Mouse (Mus musculus) limb, embryonic 13.5 days (tissue): Measurements from ENCODE around the gene 5730522E02Rik. TPM values are rescaled to one million over a fixed set of nuclear protein-coding genes. Genes with fewer than 3 reads are reported as not detected.
A peak's percentile ranks its signal among the peaks of the same experiment; 100 is the strongest.

Source experiments
- ATAC-seq: fragments of 200-750 bp; cut with Nextera tagmentation; 2 replicates; pipeline ENCODE4 v1.8.0; 2017; ENCODE audit warnings: low read depth, moderate number of reproducible peaks, moderate TSS enrichment; ENCODE audit not compliant: low FRiP score
- H3K27ac ChIP-seq: fragments of 300-500 bp; sonication (generic); 2 replicates; pipeline ENCODE4 v1.5.1; 2015; ENCODE audit warnings: inconsistent platforms, mild to moderate bottlenecking, moderate library complexity
- H3K27me3 ChIP-seq: fragments of 300-500 bp; sonication (generic); 2 replicates; pipeline ENCODE4 v1.6.1; 2015; ENCODE audit warnings: mild to moderate bottlenecking, inconsistent platforms
- H3K36me3 ChIP-seq: fragments of 300-500 bp; sonication (generic); 2 replicates; pipeline ENCODE4 v1.6.1; 2015; ENCODE audit warnings: inconsistent platforms, mild to moderate bottlenecking, moderate library complexity
- H3K4me1 ChIP-seq: fragments of 300-500 bp; sonication (generic); 2 replicates; pipeline ENCODE4 v1.6.1; 2015; ENCODE audit warnings: inconsistent platforms
- H3K4me2 ChIP-seq: fragments of 300-500 bp; sonication (generic); replicated peaks from 2 replicates; pipeline ENCODE4 v1.6.1; 2015; ENCODE audit warnings: inconsistent platforms, mild to moderate bottlenecking, moderate library complexity
- H3K4me3 ChIP-seq: fragments of 300-500 bp; sonication (generic); 2 replicates; pipeline ENCODE4 v1.5.1; 2015; ENCODE audit warnings: moderate library complexity, mild to moderate bottlenecking, inconsistent platforms
- H3K9ac ChIP-seq: fragments of 300-500 bp; sonication (generic); 2 replicates; pipeline ENCODE4 v1.6.1; 2015; ENCODE audit warnings: mild to moderate bottlenecking, inconsistent platforms
- H3K9me3 ChIP-seq: fragments of 300-500 bp; sonication (generic); 2 replicates; pipeline ENCODE4 v1.6.1; 2016; ENCODE audit warnings: inconsistent platforms
- WGBS: fragments of 180-500 bp; shearing (Covaris S2); methylation state at CpG from one replicate; pipeline ENCODE4 v1.1.7; 2015; 5-methylcytosine and 5-hydroxymethylcytosine counted together
- polyA plus RNA-seq: library from polyadenylated mRNA; unstranded; fragments of >200 nt; fragmentation: Nextera tagmentation; extraction: Ambion mirVana; gene quantifications from 2 replicates; pipeline ENCODE4 v1.2.1, GENCODE M21; 2015

The 5730522E02Rik gene
- polyA plus RNA-seq, 1 experiment from 2014 or later = 8.4 TPM

- H3K9me3 ChIP-seq = no peaks in the 10 kb centered on the region
- 84% methylated on average over 5 of the region's 5 CpGs for WGBS
- H3K4me1 ChIP-seq = no peaks in the 10 kb centered on the region
- no peak overlapping the region for H3K27ac ChIP-seq
- no peaks in the 10 kb centered on the region for H3K27me3 ChIP-seq
- H3K36me3 ChIP-seq = no peaks in the 10 kb centered on the region
- H3K9ac ChIP-seq = no peak overlapping the region
- ATAC-seq = no peak
- no peak overlapping the region for H3K4me2 ChIP-seq
- no peak overlapping the region for H3K4me3 ChIP-seq
Observed at GRCm38 (mm10) chr11:25941504-25941903, 269.1 kb downstream of the 5730522E02Rik start.

DNA sequence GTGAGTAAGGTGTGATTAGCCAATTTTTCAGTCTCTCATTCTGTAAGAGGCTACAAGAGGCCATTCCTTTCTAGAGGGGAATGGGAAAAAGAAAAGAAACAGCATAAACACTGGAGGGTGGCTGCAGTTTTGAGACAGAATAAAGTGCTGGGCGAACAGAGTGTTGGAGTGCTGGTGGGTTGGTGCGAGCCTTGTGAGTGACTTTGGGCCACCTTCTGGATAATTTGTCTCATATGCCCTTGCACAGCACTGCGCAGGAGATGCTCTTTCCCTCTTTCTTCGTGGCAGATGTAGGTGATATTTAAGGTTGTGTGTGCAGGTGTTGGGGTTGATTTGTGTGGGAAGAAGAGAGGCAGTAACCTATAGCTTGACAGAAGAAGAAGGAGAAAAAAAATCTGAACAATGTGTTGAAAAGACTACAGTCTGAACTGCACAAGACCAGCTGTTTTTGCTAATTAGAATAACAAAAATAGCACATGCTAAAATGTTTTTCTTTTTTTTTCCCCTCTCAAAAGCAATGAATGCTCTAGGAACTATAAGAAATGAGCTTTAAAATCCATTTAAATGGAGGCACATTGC is 269.8 kb downstream of the 5730522E02Rik start:
- Histone ChIP-seq H3K4me2 (no peak overlapping the region), H3K4me3 (no peak overlapping the region), H3K4me1 (no peaks in the 10 kb centered on the region), H3K27me3 (no peaks in the 10 kb centered on the region), H3K36me3 (no peaks in the 10 kb centered on the region), H3K9me3 (no peaks in the 10 kb centered on the region), H3K9ac (no peak overlapping the region), H3K27ac (no peak overlapping the region)
- no peak for ATAC-seq
- 59% methylated on average over 4 of the region's 4 CpGs for WGBS

GRCm38 (mm10) chr11:25926267-25926666 is 284.3 kb downstream of the 5730522E02Rik start:
- no peak overlapping the region for H3K9ac ChIP-seq
- H3K27me3 ChIP-seq = no peaks in the 10 kb centered on the region
- no peak overlapping the region for H3K4me2 ChIP-seq
- no peak for ATAC-seq
- no peak overlapping the region for H3K4me3 ChIP-seq
- H3K4me1 ChIP-seq = no peaks in the 10 kb centered on the region
- WGBS = 89% methylated on average over 2 of the region's 2 CpGs
- no peaks in the 10 kb centered on the region for H3K9me3 ChIP-seq
- no peak overlapping the region for H3K27ac ChIP-seq
- H3K36me3 ChIP-seq = no peaks in the 10 kb centered on the region

DNA sequence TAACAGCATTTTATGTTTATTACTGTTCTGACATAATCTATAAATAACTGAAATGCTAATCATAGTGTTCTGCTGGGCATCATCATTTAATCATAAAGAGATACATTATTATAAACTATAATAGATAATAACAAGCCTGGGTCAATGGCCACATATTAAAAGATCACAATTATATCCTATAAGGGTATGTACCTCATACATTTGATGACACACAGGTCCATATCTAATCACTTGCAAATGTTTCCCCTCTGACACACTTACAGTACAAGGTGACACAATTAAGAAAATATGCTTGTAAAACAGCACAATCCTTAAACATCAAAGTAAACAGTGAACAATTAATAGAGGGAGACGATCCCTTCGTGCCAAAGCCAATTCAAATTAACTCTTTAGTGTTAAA is 308.2 kb downstream of the 5730522E02Rik start:
- Histone ChIP-seq H3K9me3 (no peaks in the 10 kb centered on the region), H3K9ac (no peak overlapping the region), H3K4me3 (no peak overlapping the region), H3K4me2 (no peak overlapping the region), H3K27ac (no peak overlapping the region), H3K27me3 (no peaks in the 10 kb centered on the region), H3K36me3 (no peaks in the 10 kb centered on the region), H3K4me1 (no peaks in the 10 kb centered on the region)
- ATAC-seq = no peak
- 46% methylated on average over 2 of the region's 2 CpGs for WGBS

DNA sequence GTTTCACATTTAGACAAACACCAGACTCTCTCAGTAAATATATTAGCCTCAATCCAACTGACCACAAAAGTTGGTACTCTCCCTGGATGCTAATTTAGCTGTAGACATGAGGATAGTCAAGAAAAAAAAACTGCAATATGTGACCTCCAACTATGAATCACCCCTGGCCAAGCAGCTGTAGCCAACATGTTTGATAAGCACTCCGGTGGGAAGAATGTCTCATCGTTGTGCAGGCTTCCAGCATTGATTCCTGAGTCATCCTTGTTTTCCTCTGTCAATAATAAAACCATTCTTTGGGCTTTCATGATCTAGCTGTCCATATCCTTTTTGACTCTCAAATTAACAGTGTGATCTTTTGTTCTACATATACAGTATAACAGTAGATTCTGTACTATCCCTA is 308.9 kb downstream of the 5730522E02Rik start:
- Histone ChIP-seq H3K4me2 (no peak overlapping the region), H3K27me3 (no peaks in the 10 kb centered on the region), H3K9ac (no peak overlapping the region), H3K9me3 (no peaks in the 10 kb centered on the region), H3K27ac (no peak overlapping the region), H3K4me3 (no peak overlapping the region), H3K36me3 (no peaks in the 10 kb centered on the region), H3K4me1 (no peaks in the 10 kb centered on the region)
- WGBS = 69% methylated on average over 2 of the region's 2 CpGs
- ATAC-seq = no peak

DNA sequence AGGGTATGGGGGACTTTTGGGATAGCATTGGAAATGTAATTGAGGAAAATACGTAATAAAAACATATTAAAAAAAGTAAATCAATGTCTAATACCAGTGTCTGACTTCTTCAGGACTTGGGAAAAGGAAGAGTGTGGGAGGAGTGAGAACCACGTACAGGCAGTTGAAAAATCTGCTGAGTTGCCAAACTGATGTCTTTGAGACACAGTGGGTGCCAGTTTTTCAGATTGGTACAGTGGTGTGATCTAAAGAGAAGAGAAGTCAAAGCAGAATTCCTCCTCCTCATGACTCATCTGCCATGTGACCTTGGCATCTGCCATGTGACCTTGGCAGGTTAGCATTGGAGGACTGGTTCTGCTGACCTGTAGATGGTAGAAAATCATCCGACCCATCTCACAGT is 316.7 kb downstream of the 5730522E02Rik start:
- H3K9me3 ChIP-seq = no peaks in the 10 kb centered on the region

DNA sequence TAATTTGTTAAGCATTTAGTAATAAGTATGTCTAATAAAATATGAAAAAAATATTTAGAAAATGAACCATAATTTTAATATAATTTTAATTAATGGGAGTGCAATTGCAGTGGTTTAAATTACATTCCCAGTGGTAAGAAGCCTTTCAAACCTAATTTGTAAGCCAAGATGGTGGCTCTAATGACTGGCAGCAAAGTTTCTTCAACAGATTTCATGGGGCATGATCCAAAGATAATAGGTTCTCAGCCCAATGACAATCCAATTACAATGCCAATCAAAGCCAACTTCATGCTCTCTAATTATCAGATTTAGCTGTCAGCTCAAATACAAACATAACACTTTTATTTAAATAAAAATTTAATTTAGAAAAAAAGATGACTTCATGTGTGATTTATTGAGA is 337.6 kb downstream of the 5730522E02Rik start:
- Histone ChIP-seq H3K9me3 (no peaks in the 10 kb centered on the region), H3K36me3 (no peaks in the 10 kb centered on the region), H3K9ac (no peak overlapping the region), H3K4me3 (no peak overlapping the region), H3K4me2 (no peak overlapping the region), H3K27ac (no peak overlapping the region), H3K27me3 (no peaks in the 10 kb centered on the region), H3K4me1 (0 out of 2 replicates have a peak, but pooled peaks cover 3% of the 10 kb centered on the region)
- no peak for ATAC-seq

More for the DNA sequence above, 316.7 kb downstream of the 5730522E02Rik start:
- ATAC-seq = no peak
- Histone ChIP-seq H3K27ac (no peak overlapping the region), H3K27me3 (no peaks in the 10 kb centered on the region), H3K4me2 (no peak overlapping the region), H3K9ac (no peak overlapping the region), H3K4me3 (no peak overlapping the region), H3K4me1 (no peaks in the 10 kb centered on the region), H3K36me3 (no peaks in the 10 kb centered on the region)
- WGBS = 96% methylated on average over 3 of the region's 3 CpGs

GRCm38 (mm10) chr11:25872317-25872716 is 338.2 kb downstream of the 5730522E02Rik start:
- WGBS = 63% methylated on average over 4 of the region's 4 CpGs
- H3K9me3 ChIP-seq = no peaks in the 10 kb centered on the region

DNA sequence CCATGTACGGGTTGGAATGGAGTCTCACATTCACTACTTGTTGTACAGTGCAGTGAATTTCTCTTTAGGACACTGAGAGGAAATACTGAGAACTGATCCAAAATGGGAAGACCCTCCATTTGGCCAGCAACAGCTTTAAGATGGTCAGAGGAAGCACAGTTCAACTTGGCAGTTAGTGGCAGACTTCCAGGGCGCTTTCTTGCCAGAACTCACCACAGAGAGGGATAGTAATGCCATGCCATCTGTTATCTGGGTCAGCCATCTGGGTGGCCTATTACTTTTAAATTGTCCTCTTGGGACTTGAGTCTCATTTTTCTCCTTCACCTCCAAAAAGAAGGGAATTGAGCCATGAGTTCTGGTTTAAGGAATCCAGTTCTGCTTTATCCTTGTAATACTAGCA is 344.3 kb downstream of the 5730522E02Rik start:
- Histone ChIP-seq H3K4me2 (no peak overlapping the region), H3K27me3 (peaks cover 8% of the 10 kb centered on the region; the same call in 1 of the 2 replicates), H3K36me3 (no peaks in the 10 kb centered on the region), H3K4me3 (no peak overlapping the region), H3K9ac (no peak overlapping the region), H3K27ac (no peak overlapping the region), H3K9me3 (no peaks in the 10 kb centered on the region), H3K4me1 (0 out of 2 replicates have a peak, but pooled peaks cover 3% of the 10 kb centered on the region)
- 73% methylated on average over 2 of the region's 2 CpGs for WGBS
- ATAC-seq = no peak

More at GRCm38 (mm10) chr11:25872317-25872716, 338.2 kb downstream of the 5730522E02Rik start:
- Histone ChIP-seq H3K27ac (no peak overlapping the region), H3K4me1 (0 out of 2 replicates have a peak, but pooled peaks cover 3% of the 10 kb centered on the region), H3K4me2 (no peak overlapping the region), H3K27me3 (no peaks in the 10 kb centered on the region), H3K9ac (no peak overlapping the region), H3K36me3 (no peaks in the 10 kb centered on the region), H3K4me3 (no peak overlapping the region)
- no peak for ATAC-seq

DNA sequence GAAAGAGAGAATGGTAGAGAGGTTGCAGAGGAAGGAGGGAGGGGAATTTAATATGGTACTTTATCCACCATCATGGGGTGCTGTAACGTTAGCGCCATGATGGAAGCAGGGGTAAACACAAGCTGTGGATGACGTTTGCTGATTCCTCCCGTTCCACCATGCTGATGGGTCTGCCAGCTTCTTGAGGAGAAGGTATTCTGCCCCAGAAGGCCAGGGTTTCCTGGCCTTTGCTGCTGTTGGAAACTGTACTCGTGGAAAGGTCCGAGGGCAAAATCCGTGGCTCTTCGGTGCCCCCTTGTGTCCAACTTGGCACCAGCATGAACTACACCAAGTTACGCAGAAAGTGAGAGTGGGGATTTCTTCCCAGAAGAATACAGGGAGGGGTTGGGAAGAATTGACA is 347.9 kb downstream of the 5730522E02Rik start:
- H3K4me3 ChIP-seq = no peak overlapping the region
- peak; percentile 78 for ATAC-seq

GRCm38 (mm10) chr11:25856629-25857568 is 353.7 kb downstream of the 5730522E02Rik start:
- Histone ChIP-seq H3K27ac (no peak overlapping the region), H3K4me3 (no peak overlapping the region), H3K4me2 (no peak overlapping the region), H3K27me3 (0 out of 2 replicates have a peak, but pooled peaks cover 6% of the 10 kb centered on the region), H3K9ac (no peak overlapping the region), H3K4me1 (peaks cover 18% of the 10 kb centered on the region), H3K36me3 (no peaks in the 10 kb centered on the region), H3K9me3 (no peaks in the 10 kb centered on the region)
- ATAC-seq = no peak
- WGBS = 52% methylated on average over 16 of the region's 16 CpGs

More for the DNA sequence above, 347.9 kb downstream of the 5730522E02Rik start:
- H3K9me3 ChIP-seq = no peaks in the 10 kb centered on the region
- peaks cover 14% of the 10 kb centered on the region; the same call in 1 of the 2 replicates for H3K27me3 ChIP-seq
- H3K4me2 ChIP-seq = peak overlapping the region; percentile 41
- H3K27ac ChIP-seq = no peak overlapping the region
- no peaks in the 10 kb centered on the region for H3K36me3 ChIP-seq
- WGBS = 5% methylated on average over 9 of the region's 9 CpGs
- no peaks in the 10 kb centered on the region for H3K4me1 ChIP-seq
- H3K9ac ChIP-seq = no peak overlapping the region

DNA sequence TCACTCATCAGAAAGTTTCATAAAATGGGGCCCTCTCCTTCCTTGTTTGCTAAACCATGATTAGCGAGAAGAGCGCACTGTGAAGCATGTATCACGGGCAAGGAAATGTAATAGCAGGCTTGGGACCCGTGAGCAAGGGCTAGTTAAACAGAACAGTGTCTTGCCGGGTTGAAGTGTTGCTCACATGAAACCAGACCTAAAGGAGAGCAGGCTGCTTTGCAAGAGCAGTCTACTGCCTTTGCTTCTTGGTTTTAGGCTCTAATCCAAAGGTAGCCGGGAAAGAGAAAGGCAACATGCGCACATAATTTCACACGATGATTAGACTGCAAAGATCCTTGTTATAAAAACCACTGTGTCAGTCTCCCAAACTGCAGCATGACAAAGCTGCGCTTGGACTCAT is 354.8 kb downstream of the 5730522E02Rik start:
- peak; percentile 66; the same call in 1 of the 2 replicates for ATAC-seq
- no peak overlapping the region for H3K9ac ChIP-seq
- H3K27ac ChIP-seq = no peak overlapping the region
- WGBS = 33% methylated on average over 9 of the region's 9 CpGs
- H3K27me3 ChIP-seq = 0 out of 2 replicates have a peak, but pooled peaks cover 6% of the 10 kb centered on the region
- H3K4me2 ChIP-seq = peak overlapping the region; percentile 45
- peak overlapping the region; percentile 16 for H3K4me3 ChIP-seq
- no peaks in the 10 kb centered on the region for H3K9me3 ChIP-seq
- H3K36me3 ChIP-seq = no peaks in the 10 kb centered on the region
- peaks cover 18% of the 10 kb centered on the region for H3K4me1 ChIP-seq
